Mouse (Mus musculus) G1E (cell line): ENCODE results near the gene Ppp1r12b.

Experiments
- CTCF ChIP-seq: IDR thresholded peaks from 2 replicates; pipeline ENCODE4 v1.5.1; 2012; ENCODE audit warnings: low read depth, low read length, inconsistent platforms, mixed read lengths
- GATA1 ChIP-seq: IDR thresholded peaks from 2 replicates; pipeline ENCODE4 v1.6.1; 2012; ENCODE audit warnings: borderline replicate concordance, low read length, inconsistent platforms, mixed read lengths
- GATA2 ChIP-seq: IDR thresholded peaks from 2 replicates; pipeline ENCODE4 v1.6.1; 2012; ENCODE audit warnings: low read depth, low read length, inconsistent platforms, borderline replicate concordance
- POLR2AphosphoS5 ChIP-seq: IDR thresholded peaks from 2 replicates; pipeline ENCODE4 v1.6.1; 2012; ENCODE audit warnings: low read depth, low read length, inconsistent platforms; ENCODE audit not compliant: insufficient replicate concordance
- TAL1 ChIP-seq: conservative IDR thresholded peaks from 2 replicates; pipeline ENCODE4 v1.6.1; 2012; ENCODE audit warnings: low read depth, low read length, inconsistent platforms, mixed read lengths

DNA sequence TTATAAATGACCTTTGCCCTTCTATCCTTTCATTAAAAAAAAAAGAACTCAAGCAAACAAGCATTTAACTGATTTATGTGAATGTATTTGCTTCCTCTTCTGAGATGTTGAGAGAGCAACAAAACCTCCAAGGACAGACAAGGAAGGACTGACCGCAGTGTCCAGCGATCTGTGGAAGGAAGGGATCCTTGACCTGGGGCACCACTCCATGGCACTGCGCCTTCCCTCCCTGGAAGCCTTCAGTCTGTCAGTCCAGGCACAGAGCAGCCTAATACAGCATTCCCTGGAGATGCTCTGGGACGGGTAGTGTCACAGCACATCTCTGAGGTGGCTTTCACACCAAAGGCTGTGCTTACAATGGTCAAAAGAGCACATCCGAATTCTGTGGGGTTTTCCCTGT lies 172.9 kb downstream of the Ppp1r12b start:
- TF ChIP-seq CTCF (no peak), GATA1 (no peak), TAL1 (no peak), POLR2AphosphoS5 (no peak), GATA2 (no peak)
